Mouse (Mus musculus): ENCODE results near the gene Dlg1.

Dlg1 gene

GRCm38 (mm10) chr16:31737081-31737480 is 73.8 kb downstream of the Dlg1 start:
- DNase-seq (ENCODE audit: low spot score), result no peak

- DNase-seq (ENCODE audit: low spot score), result no peak
Measured at GRCm38 (mm10) chr16:31737761-31738160, 74.5 kb downstream of the Dlg1 start.

GRCm38 (mm10) chr16:31740271-31740670 is 77.0 kb downstream of the Dlg1 start:
- peak; percentile 46 for DNase-seq (ENCODE audit: low spot score)

GRCm38 (mm10) chr16:31740704-31741103 is 77.5 kb downstream of the Dlg1 start:
- no peak for DNase-seq (ENCODE audit: low spot score)

GRCm38 (mm10) chr16:31750526-31750925 is 87.3 kb downstream of the Dlg1 start:
- DNase-seq (ENCODE audit: low spot score), result peak; percentile 14

- DNase-seq (ENCODE audit: low spot score), result no peak
Measured at GRCm38 (mm10) chr16:31754172-31755025, 91.2 kb downstream of the Dlg1 start.

GRCm38 (mm10) chr16:31755053-31755452 is 91.8 kb downstream of the Dlg1 start:
- no peak for DNase-seq (ENCODE audit: low spot score)

- DNase-seq (ENCODE audit: low spot score), result no peak
Measured at GRCm38 (mm10) chr16:31756436-31756835, 93.2 kb downstream of the Dlg1 start.

- no peak for DNase-seq (ENCODE audit: low spot score)
Measured at GRCm38 (mm10) chr16:31757606-31758005, 94.4 kb downstream of the Dlg1 start.

GRCm38 (mm10) chr16:31759416-31759815 is 96.2 kb downstream of the Dlg1 start:
- no peak for DNase-seq (ENCODE audit: low spot score)

GRCm38 (mm10) chr16:31766298-31766697 is 103.1 kb downstream of the Dlg1 start:
- no peak for DNase-seq (ENCODE audit: low spot score)

- DNase-seq (ENCODE audit: low spot score), result no peak
Measured at GRCm38 (mm10) chr16:31766715-31767114, 103.5 kb downstream of the Dlg1 start.

- DNase-seq (ENCODE audit: low spot score), result no peak
Measured at GRCm38 (mm10) chr16:31775924-31776323, 112.7 kb downstream of the Dlg1 start.

- DNase-seq (ENCODE audit: low spot score), result no peak
Measured at GRCm38 (mm10) chr16:31781015-31781414, 117.8 kb downstream of the Dlg1 start.

GRCm38 (mm10) chr16:31790056-31790455 is 126.8 kb downstream of the Dlg1 start:
- DNase-seq (ENCODE audit: low spot score), result no peak

- no peak for DNase-seq (ENCODE audit: low spot score)
Measured at GRCm38 (mm10) chr16:31803644-31804043, 140.4 kb downstream of the Dlg1 start.

- DNase-seq (ENCODE audit: low spot score), result no peak
Measured at GRCm38 (mm10) chr16:31826049-31826448, 162.8 kb downstream of the Dlg1 start.

- DNase-seq (ENCODE audit: low spot score), result no peak
Measured at GRCm38 (mm10) chr16:31830726-31831125, 167.5 kb downstream of the Dlg1 start.

GRCm38 (mm10) chr16:31832630-31833422 is 169.6 kb downstream of the Dlg1 start:
- no peak for DNase-seq (ENCODE audit: low spot score)

- peak; percentile 47 for DNase-seq (ENCODE audit: low spot score)
Measured at GRCm38 (mm10) chr16:31834011-31834584, 170.9 kb downstream of the Dlg1 start.

GRCm38 (mm10) chr16:31834662-31835318 is 171.5 kb downstream of the Dlg1 start:
- DNase-seq (ENCODE audit: low spot score), result no peak

- DNase-seq (ENCODE audit: low spot score), result no peak
Measured at GRCm38 (mm10) chr16:31837362-31837761, 174.1 kb downstream of the Dlg1 start.

Data from lung, postnatal 25 days (tissue).